Mouse (Mus musculus): ENCODE data around the gene Gm17387. TPM values are rescaled to one million over a fixed set of nuclear protein-coding genes. Genes with fewer than 3 reads are reported as not detected.

Gm17387 gene
- polyA plus RNA-seq, 1 experiment from 2014 or later: not detected

DNA sequence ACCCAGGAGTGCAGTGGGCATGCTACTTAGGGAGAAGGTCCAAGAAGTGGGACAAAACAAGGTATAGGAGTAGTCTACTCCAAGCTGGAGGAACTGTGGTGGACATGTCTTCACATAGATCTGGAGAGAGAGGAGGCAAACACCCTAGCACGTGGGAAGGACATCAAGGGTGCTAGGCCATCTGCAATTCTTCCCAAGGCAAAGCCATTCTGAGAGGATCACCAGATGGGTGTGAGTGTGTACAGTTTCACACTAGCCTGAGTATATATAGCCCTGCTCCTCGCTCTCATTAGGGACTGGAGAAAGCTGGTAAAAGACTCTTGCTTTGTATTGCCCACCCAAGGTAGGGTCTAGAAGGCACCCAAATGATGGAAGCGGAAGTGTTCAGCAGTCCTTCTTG is 34.4 kb downstream of the Gm17387 start:
- Histone ChIP-seq H3K4me1 (ENCODE audit: control insufficient read depth, insufficient read depth, low read length) (peaks cover 21% of the 10 kb centered on the region), H3K27me3 (ENCODE audit: control insufficient read depth, insufficient read depth, low read depth, low read length) (no peaks in the 10 kb centered on the region), H3K27ac (ENCODE audit: low read length) (no peak overlapping the region), H3K4me3 (ENCODE audit: low read depth, low read length) (no peak overlapping the region), H3K36me3 (ENCODE audit: control insufficient read depth, insufficient read depth, low read length) (peaks cover 40% of the 10 kb centered on the region), H3K9ac (ENCODE audit: low read depth, low read length) (no peak overlapping the region), H3K9me3 (replicated peaks; ENCODE audit: control insufficient read depth, low read length, poor library complexity, severe bottlenecking) (no peaks in the 10 kb centered on the region), H3K4me2 (ENCODE audit: low read length) (no peak overlapping the region)
- 93% methylated on average over 3 of the region's 3 CpGs for WGBS
- ATAC-seq: no peak

DNA sequence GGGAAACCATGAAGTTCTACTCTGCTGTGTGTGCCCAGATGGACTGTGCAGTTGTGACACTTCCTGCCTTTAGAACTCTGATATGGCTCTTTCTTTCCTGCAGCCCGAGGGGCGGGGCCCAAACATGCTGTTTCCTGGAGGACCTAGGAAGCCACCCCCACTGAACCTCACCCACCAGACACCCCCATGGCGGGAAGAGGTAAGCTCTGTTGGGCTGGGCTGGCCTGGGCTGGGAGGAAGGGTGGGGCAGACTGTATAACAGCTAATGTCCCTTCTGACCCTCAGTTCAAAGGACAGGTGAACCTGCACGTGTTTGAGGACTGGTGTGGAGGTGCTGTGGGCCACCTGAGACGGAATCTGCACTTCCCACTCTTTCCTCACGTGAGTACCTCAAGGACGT is 35.2 kb downstream of the Gm17387 start:
- H3K9ac ChIP-seq (ENCODE audit: low read depth, low read length): no peak overlapping the region
- peaks cover 42% of the 10 kb centered on the region for H3K36me3 ChIP-seq (ENCODE audit: control insufficient read depth, insufficient read depth, low read length)
- no peaks in the 10 kb centered on the region for H3K27me3 ChIP-seq (ENCODE audit: control insufficient read depth, insufficient read depth, low read depth, low read length)
- WGBS: 88% methylated on average over 7 of the region's 7 CpGs
- ATAC-seq: no peak
- H3K27ac ChIP-seq (ENCODE audit: low read length): no peak overlapping the region
- no peaks in the 10 kb centered on the region for H3K9me3 ChIP-seq (replicated peaks; ENCODE audit: control insufficient read depth, low read length, poor library complexity, severe bottlenecking)
- H3K4me3 ChIP-seq (ENCODE audit: low read depth, low read length): no peak overlapping the region
- H3K4me2 ChIP-seq (ENCODE audit: low read length): no peak overlapping the region
- peaks cover 21% of the 10 kb centered on the region for H3K4me1 ChIP-seq (ENCODE audit: control insufficient read depth, insufficient read depth, low read length)

DNA sequence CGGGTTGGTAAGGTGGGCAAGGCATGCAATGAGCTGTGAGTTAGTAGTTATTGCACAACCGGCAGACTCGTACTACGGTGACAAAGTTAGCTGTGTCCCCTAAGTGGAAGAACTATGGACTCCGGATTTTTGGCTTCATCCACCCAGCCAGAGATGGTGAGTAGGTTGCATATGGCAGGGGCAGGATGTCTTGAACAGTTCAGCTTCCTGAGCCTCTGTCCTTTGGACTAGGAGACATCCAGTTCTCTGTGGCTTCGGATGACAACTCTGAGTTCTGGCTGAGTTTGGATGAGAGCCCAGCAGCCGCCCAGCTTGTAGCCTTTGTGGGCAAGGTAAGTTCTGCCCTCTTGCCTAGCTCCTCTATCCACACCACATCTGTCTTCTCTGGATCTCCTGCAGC is 35.6 kb downstream of the Gm17387 start:
- no peak for ATAC-seq
- no peak overlapping the region for H3K4me2 ChIP-seq (ENCODE audit: low read length)
- no peak overlapping the region for H3K27ac ChIP-seq (ENCODE audit: low read length)
- H3K36me3 ChIP-seq (ENCODE audit: control insufficient read depth, insufficient read depth, low read length): peaks cover 42% of the 10 kb centered on the region
- no peak overlapping the region for H3K4me3 ChIP-seq (ENCODE audit: low read depth, low read length)
- peaks cover 20% of the 10 kb centered on the region for H3K4me1 ChIP-seq (ENCODE audit: control insufficient read depth, insufficient read depth, low read length)
- 93% methylated on average over 7 of the region's 7 CpGs for WGBS
- no peaks in the 10 kb centered on the region for H3K9me3 ChIP-seq (replicated peaks; ENCODE audit: control insufficient read depth, low read length, poor library complexity, severe bottlenecking)
- no peaks in the 10 kb centered on the region for H3K27me3 ChIP-seq (ENCODE audit: control insufficient read depth, insufficient read depth, low read depth, low read length)
- H3K9ac ChIP-seq (ENCODE audit: low read depth, low read length): no peak overlapping the region

DNA sequence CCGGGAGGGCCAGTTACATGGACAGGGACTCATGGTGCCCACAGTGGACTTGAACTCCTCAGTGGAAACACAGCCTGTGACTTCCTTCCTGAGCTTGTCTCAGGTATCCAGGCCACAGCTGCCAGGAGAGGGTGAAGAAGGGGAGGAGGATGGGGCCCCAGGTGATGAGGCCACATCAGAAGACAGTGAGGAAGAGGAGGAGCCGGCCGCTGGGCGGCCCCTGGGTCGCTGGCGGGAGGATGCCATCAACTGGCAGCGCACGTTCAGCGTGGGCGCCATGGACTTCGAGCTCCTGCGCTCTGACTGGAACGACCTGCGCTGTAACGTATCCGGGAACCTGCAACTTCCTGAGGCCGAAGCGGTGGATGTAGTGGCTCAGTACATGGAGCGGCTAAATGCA is 39.4 kb downstream of the Gm17387 start:
- Histone ChIP-seq H3K9ac (ENCODE audit: low read depth, low read length) (no peak overlapping the region), H3K36me3 (ENCODE audit: control insufficient read depth, insufficient read depth, low read length) (peaks cover 42% of the 10 kb centered on the region), H3K27ac (ENCODE audit: low read length) (no peak overlapping the region), H3K9me3 (replicated peaks; ENCODE audit: control insufficient read depth, low read length, poor library complexity, severe bottlenecking) (no peaks in the 10 kb centered on the region), H3K4me2 (ENCODE audit: low read length) (no peak overlapping the region), H3K4me1 (ENCODE audit: control insufficient read depth, insufficient read depth, low read length) (peaks cover 21% of the 10 kb centered on the region; the same call in 1 of the 2 replicates), H3K4me3 (ENCODE audit: low read depth, low read length) (no peak overlapping the region), H3K27me3 (ENCODE audit: control insufficient read depth, insufficient read depth, low read depth, low read length) (no peaks in the 10 kb centered on the region)
- ATAC-seq: no peak
- WGBS: 78% methylated on average over 19 of the region's 19 CpGs

DNA sequence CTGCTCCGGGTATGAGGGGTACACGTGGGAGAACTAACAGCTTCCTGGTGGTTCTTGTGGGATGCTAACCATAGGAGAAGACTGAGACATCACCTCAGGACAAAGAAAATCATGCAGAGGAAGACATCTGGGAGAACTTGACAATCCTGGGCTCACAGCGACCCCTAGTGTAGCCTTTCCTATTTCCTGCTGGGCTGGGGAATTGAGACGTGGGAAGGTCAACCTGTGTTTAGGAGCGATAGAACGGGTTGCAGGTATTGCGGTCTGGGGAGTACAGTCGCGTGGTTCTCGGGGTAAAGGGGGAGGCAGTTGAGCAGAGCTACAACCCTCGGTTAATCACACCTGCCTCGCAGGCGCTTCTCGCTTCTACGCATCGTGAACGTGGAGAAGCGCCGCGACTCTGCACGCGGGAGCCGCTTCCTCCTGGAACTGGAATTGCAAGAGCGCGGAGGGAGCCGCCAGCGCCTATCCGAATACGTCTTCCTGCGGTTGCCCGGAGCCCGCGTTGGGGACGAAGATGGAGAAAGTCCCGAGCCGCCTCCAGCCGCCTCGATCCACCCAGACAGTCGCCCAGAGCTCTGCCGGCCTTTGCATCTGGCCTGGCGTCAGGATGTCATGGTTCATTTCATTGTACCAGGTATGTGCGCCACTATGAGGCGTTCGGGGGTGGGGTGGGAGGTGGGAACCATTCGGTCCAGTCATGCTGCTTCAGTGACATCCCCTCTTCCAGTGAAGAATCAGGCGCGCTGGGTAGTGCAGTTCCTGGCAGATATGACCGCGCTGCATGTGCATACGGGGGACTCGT is 41.3 kb downstream of the Gm17387 start:
- peak; percentile 75 for ATAC-seq
- WGBS: 1% methylated on average over 51 of the region's 51 CpGs

DNA sequence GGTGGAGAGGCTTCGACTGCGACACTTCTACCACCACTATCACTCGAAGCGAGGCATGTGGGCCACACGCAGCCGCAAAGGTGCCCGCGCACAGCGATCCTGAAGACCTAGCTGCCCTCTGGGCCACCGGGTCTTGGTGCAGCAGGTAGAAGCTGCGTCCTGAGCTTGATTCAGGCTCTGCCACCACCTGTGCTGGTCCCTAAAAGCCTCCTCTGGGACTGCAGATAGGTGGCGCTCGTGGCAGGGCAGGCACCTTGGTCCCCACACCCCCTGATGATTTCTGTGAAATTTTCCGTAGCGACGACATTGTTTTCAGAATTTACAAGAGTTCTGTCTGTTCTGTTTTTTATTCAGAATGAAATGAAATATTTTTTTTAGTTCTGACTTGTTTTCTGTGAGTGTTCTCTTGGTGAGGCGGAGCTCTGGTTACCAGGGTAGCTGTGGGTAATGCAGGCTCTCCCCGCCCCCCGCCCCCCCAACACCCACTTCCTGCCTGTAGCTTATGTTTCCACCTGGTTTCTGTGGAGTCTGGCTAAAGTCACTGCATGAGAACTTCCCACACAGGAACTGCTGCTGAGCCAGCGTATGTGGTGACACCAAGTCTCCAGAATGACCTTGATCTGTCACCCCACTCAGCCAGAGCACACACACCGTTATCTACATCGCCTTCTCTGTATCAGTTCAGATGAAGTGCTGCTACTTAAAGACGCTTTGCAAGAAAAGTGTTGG is 43.2 kb downstream of the Gm17387 start:
- H3K4me2 ChIP-seq (ENCODE audit: low read length): no peak overlapping the region; the same call in 1 of the 2 replicates
- no peak for ATAC-seq

More for the DNA sequence above, 41.3 kb downstream of the Gm17387 start:
- Histone ChIP-seq H3K27me3 (ENCODE audit: control insufficient read depth, insufficient read depth, low read depth, low read length) (no peaks in the 10 kb centered on the region), H3K9me3 (replicated peaks; ENCODE audit: control insufficient read depth, low read length, poor library complexity, severe bottlenecking) (no peaks in the 10 kb centered on the region), H3K4me3 (ENCODE audit: low read depth, low read length) (peak overlapping the region; percentile 41), H3K36me3 (ENCODE audit: control insufficient read depth, insufficient read depth, low read length) (peaks cover 26% of the 10 kb centered on the region), H3K9ac (ENCODE audit: low read depth, low read length) (peak overlapping the region; percentile 76), H3K4me2 (ENCODE audit: low read length) (peak overlapping the region; percentile 77), H3K27ac (ENCODE audit: low read length) (peak overlapping the region; percentile 93), H3K4me1 (ENCODE audit: control insufficient read depth, insufficient read depth, low read length) (peaks cover 21% of the 10 kb centered on the region; the same call in 1 of the 2 replicates)

DNA sequence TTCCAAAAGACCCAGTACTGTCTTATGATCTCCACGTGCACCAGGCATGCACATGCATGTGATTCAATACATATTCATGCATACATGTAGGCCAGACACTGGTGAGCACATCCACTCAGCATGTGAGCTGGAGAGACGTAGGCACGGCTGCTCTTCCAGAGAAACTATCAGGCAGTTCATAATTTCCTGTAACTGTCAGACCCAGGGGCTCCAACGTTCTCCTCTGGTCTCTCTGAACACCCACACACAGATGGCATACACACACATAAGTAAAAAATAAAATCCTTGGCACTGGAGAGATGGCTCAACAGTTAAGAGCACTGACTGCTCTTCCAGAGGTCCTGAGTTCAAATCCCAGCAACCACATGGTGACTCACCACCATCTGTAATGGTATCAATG is 44.9 kb downstream of the Gm17387 start:
- Histone ChIP-seq H3K9ac (ENCODE audit: low read depth, low read length) (no peak overlapping the region), H3K4me2 (ENCODE audit: low read length) (no peak overlapping the region), H3K9me3 (replicated peaks; ENCODE audit: control insufficient read depth, low read length, poor library complexity, severe bottlenecking) (no peaks in the 10 kb centered on the region), H3K4me1 (ENCODE audit: control insufficient read depth, insufficient read depth, low read length) (peaks cover 21% of the 10 kb centered on the region; the same call in 1 of the 2 replicates), H3K27ac (ENCODE audit: low read length) (no peak overlapping the region), H3K36me3 (ENCODE audit: control insufficient read depth, insufficient read depth, low read length) (no peaks in the 10 kb centered on the region), H3K27me3 (ENCODE audit: control insufficient read depth, insufficient read depth, low read depth, low read length) (no peaks in the 10 kb centered on the region), H3K4me3 (ENCODE audit: low read depth, low read length) (no peak overlapping the region)
- 86% methylated on average over 4 of the region's 4 CpGs for WGBS
- no peak for ATAC-seq

More for the DNA sequence above, 43.2 kb downstream of the Gm17387 start:
- 46% methylated on average over 23 of the region's 23 CpGs for WGBS
- Histone ChIP-seq H3K27me3 (ENCODE audit: control insufficient read depth, insufficient read depth, low read depth, low read length) (no peaks in the 10 kb centered on the region), H3K4me1 (ENCODE audit: control insufficient read depth, insufficient read depth, low read length) (peaks cover 21% of the 10 kb centered on the region; the same call in 1 of the 2 replicates), H3K9me3 (replicated peaks; ENCODE audit: control insufficient read depth, low read length, poor library complexity, severe bottlenecking) (no peaks in the 10 kb centered on the region), H3K27ac (ENCODE audit: low read length) (no peak overlapping the region), H3K4me3 (ENCODE audit: low read depth, low read length) (no peak overlapping the region), H3K9ac (ENCODE audit: low read depth, low read length) (no peak overlapping the region), H3K36me3 (ENCODE audit: control insufficient read depth, insufficient read depth, low read length) (peaks cover 13% of the 10 kb centered on the region)

DNA sequence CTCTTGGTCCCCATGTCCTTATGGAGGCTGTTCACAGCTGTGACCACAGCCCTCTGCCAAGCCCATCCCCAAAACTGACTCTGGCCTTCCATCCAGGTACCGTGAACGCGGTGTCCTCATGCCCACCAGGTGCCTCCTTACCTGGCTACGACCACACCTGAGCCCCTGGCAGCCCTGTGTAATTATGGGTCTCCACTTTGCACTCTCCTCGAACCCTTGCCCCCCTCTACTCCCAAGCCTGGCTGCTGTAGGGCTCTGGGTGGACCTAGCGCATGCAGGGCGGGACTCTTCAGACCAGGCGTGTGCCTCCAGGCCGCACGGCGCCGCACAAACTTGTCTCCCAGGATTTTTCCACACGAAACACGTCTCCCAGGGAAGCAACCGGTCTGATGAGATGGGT is 48.9 kb downstream of the Gm17387 start, which contains the start of gene Pkp3:
Gene Pkp3, plus strand, starts transcription at position 378 of the 400 bp plus-strand sequence.
- no peak for ATAC-seq
- H3K9me3 ChIP-seq (replicated peaks; ENCODE audit: control insufficient read depth, low read length, poor library complexity, severe bottlenecking): no peaks in the 10 kb centered on the region
- no peak within 1 kb of the TSS for H3K9ac ChIP-seq (ENCODE audit: low read depth, low read length)
- H3K4me2 ChIP-seq (ENCODE audit: low read length): no peak within 1 kb of the TSS
- no peak within 1 kb of the TSS for H3K27ac ChIP-seq (ENCODE audit: low read length)
- H3K27me3 ChIP-seq (ENCODE audit: control insufficient read depth, insufficient read depth, low read depth, low read length): no peaks in the 10 kb centered on the region
- no peaks in the 10 kb centered on the region for H3K4me1 ChIP-seq (ENCODE audit: control insufficient read depth, insufficient read depth, low read length)
- H3K4me3 ChIP-seq (ENCODE audit: low read depth, low read length): no peak within 1 kb of the TSS
- H3K36me3 ChIP-seq (ENCODE audit: control insufficient read depth, insufficient read depth, low read length): no peaks in the 10 kb centered on the region
- 91% methylated on average over 15 of the region's 15 CpGs for WGBS

DNA sequence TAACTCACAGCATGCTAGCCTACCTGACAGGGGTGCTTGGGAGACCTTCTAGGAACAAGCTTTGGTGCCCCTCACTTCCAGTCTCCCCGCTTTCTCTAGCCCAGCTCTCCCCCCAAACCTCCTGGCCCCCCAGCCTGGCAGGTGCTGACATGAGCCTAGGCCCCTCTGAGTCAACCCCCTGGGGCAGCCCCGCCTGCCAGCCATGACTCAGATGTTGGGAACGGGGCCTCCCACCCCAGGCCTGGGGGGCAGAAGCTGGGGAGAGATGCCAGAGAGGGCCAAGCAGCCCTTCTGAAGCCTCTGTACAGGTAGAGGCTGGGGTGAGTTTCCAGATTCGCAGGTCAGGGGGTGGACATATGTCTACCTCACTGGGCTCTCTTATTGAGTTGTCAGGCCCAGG is 49.9 kb downstream of the Gm17387 start:
- Histone ChIP-seq H3K27ac (ENCODE audit: low read length) (no peak overlapping the region), H3K36me3 (ENCODE audit: control insufficient read depth, insufficient read depth, low read length) (no peaks in the 10 kb centered on the region), H3K4me1 (ENCODE audit: control insufficient read depth, insufficient read depth, low read length) (no peaks in the 10 kb centered on the region), H3K4me3 (ENCODE audit: low read depth, low read length) (no peak overlapping the region), H3K9me3 (replicated peaks; ENCODE audit: control insufficient read depth, low read length, poor library complexity, severe bottlenecking) (no peaks in the 10 kb centered on the region), H3K27me3 (ENCODE audit: control insufficient read depth, insufficient read depth, low read depth, low read length) (no peaks in the 10 kb centered on the region), H3K9ac (ENCODE audit: low read depth, low read length) (no peak overlapping the region), H3K4me2 (ENCODE audit: low read length) (no peak overlapping the region)
- no peak for ATAC-seq
- WGBS: 81% methylated on average over 4 of the region's 4 CpGs

Data from midbrain, embryonic 16.5 days (tissue).